Mouse (Mus musculus): ENCODE measurements at regions not wholly inside any gene's neighbourhood (a gene's known extent, or its start where the extent isn't known, plus 50 kb on each side); places are given as distances from the start of the nearest gene placed in this dataset.

DNA sequence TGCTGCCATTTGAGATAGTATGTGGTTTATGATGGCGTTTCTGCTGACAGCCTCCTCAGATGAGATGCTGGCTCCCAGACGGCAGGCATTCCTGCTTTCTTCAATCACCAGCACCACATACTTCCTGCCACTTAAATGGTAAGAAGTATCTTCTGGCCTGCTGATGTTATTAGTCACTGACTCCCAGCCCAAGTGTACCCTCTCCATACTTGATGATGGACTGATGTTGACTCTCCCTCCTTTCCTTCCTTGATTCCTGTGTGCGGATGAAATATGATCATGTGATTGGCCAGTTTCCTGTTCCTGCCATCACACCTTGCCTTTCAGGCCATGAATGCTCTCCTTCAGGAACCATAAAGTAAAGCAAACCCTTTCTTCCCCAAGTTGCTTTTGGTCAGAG is 50.8 kb upstream of the Rpl10-ps3 start:
- Histone ChIP-seq H3K9ac (ENCODE audit: control insufficient read depth, low read depth, low read length, poor library complexity, severe bottlenecking) (no peak overlapping the region), H3K9me3 (replicated peaks; ENCODE audit: insufficient read depth, low read length) (no peaks in the 10 kb centered on the region), H3K4me3 (ENCODE audit: control insufficient read depth in 1 of 2, insufficient read depth in 1 of 2, low read depth in 2 of 2, low read length in 2 of 2) (no peak overlapping the region), H3K4me1 (ENCODE audit: control insufficient read depth in 1 of 2, insufficient read depth in 2 of 2, low read length in 2 of 2) (no peaks in the 10 kb centered on the region), H3K27me3 (ENCODE audit: control insufficient read depth in 1 of 2, insufficient read depth in 2 of 2, low read length in 2 of 2) (no peaks in the 10 kb centered on the region), H3K27ac (ENCODE audit: control insufficient read depth, low read depth, low read length) (no peak overlapping the region), H3K79me2 (ENCODE audit: control insufficient read depth, insufficient read depth, low read length, poor library complexity) (no peaks in the 10 kb centered on the region), H3K36me3 (ENCODE audit: control insufficient read depth in 1 of 2, insufficient read depth in 2 of 2, low read length in 2 of 2) (no peaks in the 10 kb centered on the region)
- no peak for TF ChIP-seq NELFE (IDR thresholded peaks at IDR 0.05; ENCODE audit: low read depth, low read length)
- no peak for DNase-seq (ENCODE audit: low read depth, low spot score)

DNA sequence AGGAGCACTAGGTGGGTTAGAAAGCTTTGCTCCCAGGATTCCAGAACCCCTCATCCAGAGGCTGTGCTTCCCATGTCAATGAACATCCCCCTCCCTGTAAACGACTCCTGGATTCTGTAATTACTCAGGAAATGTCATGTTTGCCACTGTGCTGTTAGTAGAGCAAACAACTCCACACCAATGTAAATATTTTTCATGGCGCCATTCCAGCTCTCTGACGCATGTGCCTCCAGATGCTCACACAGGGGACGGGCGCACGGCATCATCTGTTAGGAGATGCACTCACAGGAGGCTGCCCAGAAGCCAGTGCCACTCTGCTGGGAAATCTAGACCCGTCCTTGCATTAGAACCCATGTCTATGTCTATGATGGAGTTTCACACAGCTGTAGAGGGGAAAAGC is 51.3 kb upstream of the Rpl10-ps3 start:
- H3K9me3 ChIP-seq (replicated peaks; ENCODE audit: insufficient read depth, low read length), result no peaks in the 10 kb centered on the region
- H3K36me3 ChIP-seq (ENCODE audit: control insufficient read depth in 1 of 2, insufficient read depth in 2 of 2, low read length in 2 of 2), result no peaks in the 10 kb centered on the region
- H3K79me2 ChIP-seq (ENCODE audit: control insufficient read depth, insufficient read depth, low read length, poor library complexity), result no peaks in the 10 kb centered on the region
- H3K4me3 ChIP-seq (ENCODE audit: control insufficient read depth in 1 of 2, insufficient read depth in 1 of 2, low read depth in 2 of 2, low read length in 2 of 2), result no peak overlapping the region
- no peaks in the 10 kb centered on the region for H3K27me3 ChIP-seq (ENCODE audit: control insufficient read depth in 1 of 2, insufficient read depth in 2 of 2, low read length in 2 of 2)
- no peak for DNase-seq (ENCODE audit: low read depth, low spot score)
- no peaks in the 10 kb centered on the region for H3K4me1 ChIP-seq (ENCODE audit: control insufficient read depth in 1 of 2, insufficient read depth in 2 of 2, low read length in 2 of 2)
- no peak for TF ChIP-seq USF2 (IDR thresholded peaks at IDR 0.05; ENCODE audit: borderline replicate concordance in 1 of 2, insufficient read depth in 1 of 2, low read depth in 1 of 2, low read length in 2 of 2)
- TF ChIP-seq MAX (IDR thresholded peaks at IDR 0.05; ENCODE audit: low read length), result no peak
- TF ChIP-seq NRF1 (IDR thresholded peaks at IDR 0.05; ENCODE audit: insufficient read depth, low read depth, low read length, poor library complexity, severe bottlenecking), result no peak
- no peak for TF ChIP-seq ZMIZ1 (IDR thresholded peaks at IDR 0.05; ENCODE audit: low read depth, low read length)
- no peak for TF ChIP-seq CTCF (IDR thresholded peaks at IDR 0.05 in 2 of 3, conservative IDR thresholded peaks at IDR 0.05 in 1 of 3; ENCODE audit: control insufficient read depth in 1 of 3, insufficient read depth in 1 of 3, low read depth in 2 of 3, low read length in 3 of 3, poor library complexity in 1 of 3, severe bottlenecking in 1 of 3)
- TF ChIP-seq TBP (IDR thresholded peaks at IDR 0.05; ENCODE audit: low read depth, low read length), result no peak
- no peak for TF ChIP-seq KAT2A (conservative IDR thresholded peaks at IDR 0.05; ENCODE audit: low read depth, low read length)
- no peak for TF ChIP-seq NELFE (IDR thresholded peaks at IDR 0.05; ENCODE audit: low read depth, low read length)
- H3K9ac ChIP-seq (ENCODE audit: control insufficient read depth, low read depth, low read length, poor library complexity, severe bottlenecking), result no peak overlapping the region
- no peak overlapping the region for H3K27ac ChIP-seq (ENCODE audit: control insufficient read depth, low read depth, low read length)

GRCm38 (mm10) chr9:50408396-50408795 is 63.6 kb upstream of the Rpl10-ps3 start:
- no peak for DNase-seq (ENCODE audit: low read depth, low spot score)
- no peak overlapping the region for H3K9ac ChIP-seq (ENCODE audit: control insufficient read depth, low read depth, low read length, poor library complexity, severe bottlenecking)
- no peak overlapping the region for H3K27ac ChIP-seq (ENCODE audit: control insufficient read depth, low read depth, low read length)
- H3K27me3 ChIP-seq (ENCODE audit: control insufficient read depth in 1 of 2, insufficient read depth in 2 of 2, low read length in 2 of 2), result no peaks in the 10 kb centered on the region; a peak in 2 of 4 replicates
- no peaks in the 10 kb centered on the region for H3K9me3 ChIP-seq (replicated peaks; ENCODE audit: insufficient read depth, low read length)
- no peaks in the 10 kb centered on the region for H3K36me3 ChIP-seq (ENCODE audit: control insufficient read depth in 1 of 2, insufficient read depth in 2 of 2, low read length in 2 of 2)
- H3K4me3 ChIP-seq (ENCODE audit: control insufficient read depth in 1 of 2, insufficient read depth in 1 of 2, low read depth in 2 of 2, low read length in 2 of 2), result no peak overlapping the region
- TF ChIP-seq SIN3A (IDR thresholded peaks at IDR 0.05; ENCODE audit: low read length), result no peak
- no peak for TF ChIP-seq MAFK (IDR thresholded peaks at IDR 0.05; ENCODE audit: borderline replicate concordance, low read depth, low read length)
- no peak for TF ChIP-seq CHD2 (IDR thresholded peaks at IDR 0.05; ENCODE audit: low read length)
- no peaks in the 10 kb centered on the region for H3K4me1 ChIP-seq (ENCODE audit: control insufficient read depth in 1 of 2, insufficient read depth in 2 of 2, low read length in 2 of 2)
- H3K79me2 ChIP-seq (ENCODE audit: control insufficient read depth, insufficient read depth, low read length, poor library complexity), result no peaks in the 10 kb centered on the region
